Comparison of ENCODE assay signal across 8 mouse cellular contexts in the genomic region with DNA sequence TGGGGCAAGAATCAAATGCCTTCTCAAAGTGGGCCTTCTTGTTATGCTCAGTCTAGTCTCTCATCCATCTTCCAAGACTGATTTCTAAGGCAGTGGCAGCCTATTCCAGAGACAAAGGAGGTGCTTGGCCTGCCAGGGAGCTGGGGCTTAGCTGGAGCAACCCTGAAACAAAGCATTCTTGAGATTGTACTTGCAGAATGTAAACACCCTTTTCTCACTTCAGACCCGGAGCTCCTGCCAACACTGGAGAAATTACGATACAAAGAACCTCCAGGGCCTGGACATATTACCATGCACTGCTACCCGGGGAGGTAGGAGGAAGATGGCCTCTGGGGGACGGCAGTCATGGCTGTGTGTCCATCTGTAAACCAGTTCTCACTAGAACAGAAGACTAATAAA.
DNase-seq lines count a peak whose midpoint lies in the region; ATAC-seq and TF ChIP-seq lines count a peak whose summit lies in the region.

No protein-coding gene starts in this region.

- no peak for ATAC-seq in hindbrain, embryonic 11.5 days (ENCODE audit: low FRiP score)

- no peaks in the 10 kb centered on the region for H3K9me3 ChIP-seq in hindbrain, embryonic 11.5 days (ENCODE audit: control insufficient read depth, low read length)

- no peak for DNase-seq in layer of hippocampus, adult 2 months (ENCODE audit: low spot score in 2 of 2)
- DNase-seq in layer of hippocampus, adult 8-10 months (ENCODE audit: low spot score in 2 of 2) = no peak
- peak; percentile 35 for DNase-seq in adipocyte (ENCODE audit: low spot score)
- DNase-seq in hindbrain, embryonic 11.5 days (ENCODE audit: low spot score) = peak; percentile 37
- DNase-seq in lung, postnatal 36 days = peak; percentile 89
- no peak for DNase-seq in Muller cell, postnatal 12 days (ENCODE audit: inconsistent ontology term)
- no peak for DNase-seq in layer of hippocampus, adult 18-20 months (ENCODE audit: low spot score in 2 of 2)
- DNase-seq in spleen, postnatal 10 days (ENCODE audit: low spot score in 2 of 2) = no peak

- H3K4me1 ChIP-seq in hindbrain, embryonic 11.5 days (replicated peaks; ENCODE audit: control insufficient read depth, insufficient read depth, low read length) = no peaks in the 10 kb centered on the region

- WGBS in hindbrain, embryonic 11.5 days = 38% methylated on average over 4 of the region's 4 CpGs

- no peaks in the 10 kb centered on the region for H3K36me3 ChIP-seq in hindbrain, embryonic 11.5 days (ENCODE audit: control insufficient read depth, insufficient read depth, low read length)

- H3K4me3 ChIP-seq in layer of hippocampus, adult 2 months = no peak overlapping the region
- no peak overlapping the region for H3K4me3 ChIP-seq in hindbrain, embryonic 11.5 days (ENCODE audit: low read depth, low read length)

- H3K27me3 ChIP-seq in hindbrain, embryonic 11.5 days (ENCODE audit: control insufficient read depth, insufficient read depth, low read length) = no peaks in the 10 kb centered on the region

- TF ChIP-seq CTCF in layer of hippocampus, adult 2 months (conservative IDR thresholded peaks at IDR 0.05) = no peak

- no peak overlapping the region for H3K9ac ChIP-seq in hindbrain, embryonic 11.5 days (ENCODE audit: low read depth, low read length)

- no peak overlapping the region for H3K4me2 ChIP-seq in hindbrain, embryonic 11.5 days (replicated peaks; ENCODE audit: low read depth, low read length)

- peak overlapping the region; percentile 96 for H3K27ac ChIP-seq in layer of hippocampus, adult 2 months
- 0 out of 2 replicates have a peak overlapping the region, but pooled peaks have one; percentile 17 for H3K27ac ChIP-seq in hindbrain, embryonic 11.5 days (ENCODE audit: low read depth, low read length)

Comparison
In these comparisons a context has a peak if more than half of its experiments do, and no peak if none do; other contexts are left out.
1. DNase-seq: peak in adipocyte (single experiment), hindbrain, embryonic 11.5 days (single experiment) and lung, postnatal 36 days (single experiment); none in layer of hippocampus, adult 2 months (0 of 2), layer of hippocampus, adult 8-10 months (0 of 2), Muller cell, postnatal 12 days (single experiment), layer of hippocampus, adult 18-20 months (0 of 2) and spleen, postnatal 10 days (0 of 2).